Mouse (Mus musculus) embryonic facial prominence, embryonic 13.5 days (tissue): ENCODE results near the gene Tspo2. TPM values are rescaled to one million over a fixed set of nuclear protein-coding genes. Genes with fewer than 3 reads are reported as not detected.

Experiments used
- ATAC-seq: fragments of 200-750 bp; cut with Nextera tagmentation; 2 replicates; pipeline ENCODE4 v1.8.0; 2017; ENCODE audit warnings: low read depth; ENCODE audit not compliant: insufficient number of reproducible peaks, insufficient read depth, low FRiP score, low TSS enrichment
- H3K27ac ChIP-seq: fragments of 300-500 bp; sonication (generic); 2 replicates; pipeline ENCODE4 v1.5.1; 2015; ENCODE audit warnings: moderate library complexity, mild to moderate bottlenecking, inconsistent platforms
- H3K27me3 ChIP-seq: fragments of 300-500 bp; sonication (generic); 2 replicates; pipeline ENCODE4 v1.6.1; 2015; ENCODE audit warnings: mild to moderate bottlenecking, inconsistent platforms
- H3K36me3 ChIP-seq: fragments of 300-500 bp; sonication (generic); 2 replicates; pipeline ENCODE4 v1.6.1; 2015; ENCODE audit warnings: mild to moderate bottlenecking, inconsistent platforms
- H3K4me1 ChIP-seq: fragments of 300-500 bp; sonication (generic); 2 replicates; pipeline ENCODE4 v1.6.1; 2015; ENCODE audit warnings: inconsistent platforms
- H3K4me2 ChIP-seq: fragments of 300-500 bp; sonication (generic); 2 replicates; pipeline ENCODE4 v1.6.1; 2015; ENCODE audit warnings: moderate library complexity, mild to moderate bottlenecking, inconsistent platforms
- H3K4me3 ChIP-seq: fragments of 300-500 bp; sonication (generic); 2 replicates; pipeline ENCODE4 v1.5.1; 2015; ENCODE audit warnings: mild to moderate bottlenecking, inconsistent platforms
- H3K9ac ChIP-seq: fragments of 300-500 bp; sonication (generic); 2 replicates; pipeline ENCODE4 v1.6.1; 2015; ENCODE audit warnings: mild to moderate bottlenecking, inconsistent platforms
- H3K9me3 ChIP-seq: fragments of 300-500 bp; sonication (generic); 2 replicates; pipeline ENCODE4 v1.6.1; 2016; ENCODE audit warnings: inconsistent platforms
- WGBS: fragments of 180-500 bp; shearing (Covaris S2); methylation state at CpG from one replicate; pipeline ENCODE4 v1.1.7; 2015; ENCODE audit warnings: mixed read lengths; 5-methylcytosine and 5-hydroxymethylcytosine counted together
- polyA plus RNA-seq: library from polyadenylated mRNA; unstranded; fragments of >200 nt; fragmentation: Nextera tagmentation; extraction: Ambion mirVana; gene quantifications from 2 replicates; pipeline ENCODE4 v1.2.1, GENCODE M21; 2015

Tspo2 gene
- polyA plus RNA-seq, 1 experiment from 2014 or later, result 1.3 TPM

DNA sequence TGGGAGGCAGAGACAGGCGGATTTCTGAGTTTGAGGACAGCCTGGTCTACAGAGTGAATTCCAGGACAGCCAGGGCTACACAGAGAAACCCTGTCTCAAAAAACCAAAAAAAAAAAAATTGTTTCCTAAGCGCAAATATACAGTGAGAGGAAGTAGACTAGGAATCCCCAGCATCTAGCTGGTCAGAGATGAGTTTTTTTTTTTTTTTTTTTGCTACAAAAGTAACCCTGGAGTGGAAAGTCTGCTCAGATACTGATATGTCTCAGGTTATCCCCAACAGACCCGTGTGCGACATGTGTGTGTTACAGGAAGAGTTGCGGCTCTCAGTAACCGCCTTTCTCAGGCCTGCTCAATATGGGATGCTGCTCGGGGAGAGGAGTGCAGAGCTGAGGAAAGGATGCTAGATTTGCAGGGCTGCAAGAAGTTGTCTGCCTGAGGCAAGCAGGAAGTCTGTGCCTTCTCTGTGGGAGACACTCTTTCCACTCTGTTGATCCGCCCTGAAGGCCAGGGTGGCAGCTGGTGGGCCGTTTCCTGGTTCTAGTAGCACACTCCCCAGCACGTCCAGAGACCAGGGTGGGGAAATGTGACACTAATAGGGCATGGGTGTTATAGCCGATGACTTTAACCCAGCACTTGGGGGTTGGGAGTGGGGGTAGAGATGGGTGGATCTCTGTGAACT is 23.3 kb downstream of the Tspo2 start:
- H3K27me3 ChIP-seq, result no peaks in the 10 kb centered on the region
- no peaks in the 10 kb centered on the region for H3K36me3 ChIP-seq
- no peak overlapping the region for H3K4me3 ChIP-seq
- no peak for ATAC-seq
- peak overlapping the region; percentile 44 for H3K27ac ChIP-seq
- peaks cover 20% of the 10 kb centered on the region for H3K4me1 ChIP-seq
- no peak overlapping the region for H3K4me2 ChIP-seq
- H3K9me3 ChIP-seq, result no peaks in the 10 kb centered on the region
- H3K9ac ChIP-seq, result no peak overlapping the region
- 40% methylated on average over 11 of the region's 11 CpGs for WGBS

DNA sequence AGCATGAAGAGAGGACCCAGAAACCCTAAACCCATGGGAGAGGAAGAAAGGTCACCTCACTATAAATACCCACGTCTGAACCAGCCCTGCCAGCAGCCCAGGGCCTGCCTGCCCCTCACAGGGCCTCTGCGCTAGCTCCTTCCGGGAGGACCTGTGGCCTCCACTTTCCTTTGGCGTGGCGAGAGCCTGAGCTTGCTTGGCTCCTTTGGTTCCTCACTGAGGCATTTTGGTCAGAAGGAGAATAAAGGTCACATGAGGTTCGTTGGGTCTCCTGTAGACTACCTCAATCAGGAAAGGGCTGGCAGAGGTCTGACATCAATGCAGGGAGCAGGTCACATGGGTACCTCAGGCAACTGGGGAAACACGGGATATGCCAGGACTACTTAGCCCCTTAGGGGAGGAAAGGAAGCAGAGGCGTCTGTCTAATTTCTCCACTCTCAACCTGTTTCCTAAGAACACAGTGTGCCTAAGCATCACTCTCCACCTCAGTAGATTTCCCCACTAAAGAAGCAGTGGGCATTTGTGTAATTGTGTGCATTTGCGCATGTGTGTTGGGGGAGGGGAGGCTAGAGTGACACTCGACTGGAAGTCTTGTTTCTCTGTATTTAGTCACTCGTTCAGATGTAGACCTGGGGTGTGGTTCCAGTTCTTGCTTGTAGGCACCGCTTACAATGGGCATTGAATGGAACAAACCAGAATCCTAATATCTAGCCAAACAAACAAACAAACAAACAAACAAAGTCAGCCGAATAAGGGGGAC is 24.2 kb downstream of the Tspo2 start:
- H3K27ac ChIP-seq, result no peak overlapping the region; the same call in 1 of the 2 replicates
- H3K4me2 ChIP-seq, result no peak overlapping the region
- no peak for ATAC-seq
- no peaks in the 10 kb centered on the region for H3K27me3 ChIP-seq
- no peak overlapping the region for H3K4me3 ChIP-seq
- no peaks in the 10 kb centered on the region for H3K9me3 ChIP-seq
- no peak overlapping the region for H3K9ac ChIP-seq
- 45% methylated on average over 13 of the region's 13 CpGs for WGBS
- H3K4me1 ChIP-seq, result peaks cover 20% of the 10 kb centered on the region
- H3K36me3 ChIP-seq, result no peaks in the 10 kb centered on the region

DNA sequence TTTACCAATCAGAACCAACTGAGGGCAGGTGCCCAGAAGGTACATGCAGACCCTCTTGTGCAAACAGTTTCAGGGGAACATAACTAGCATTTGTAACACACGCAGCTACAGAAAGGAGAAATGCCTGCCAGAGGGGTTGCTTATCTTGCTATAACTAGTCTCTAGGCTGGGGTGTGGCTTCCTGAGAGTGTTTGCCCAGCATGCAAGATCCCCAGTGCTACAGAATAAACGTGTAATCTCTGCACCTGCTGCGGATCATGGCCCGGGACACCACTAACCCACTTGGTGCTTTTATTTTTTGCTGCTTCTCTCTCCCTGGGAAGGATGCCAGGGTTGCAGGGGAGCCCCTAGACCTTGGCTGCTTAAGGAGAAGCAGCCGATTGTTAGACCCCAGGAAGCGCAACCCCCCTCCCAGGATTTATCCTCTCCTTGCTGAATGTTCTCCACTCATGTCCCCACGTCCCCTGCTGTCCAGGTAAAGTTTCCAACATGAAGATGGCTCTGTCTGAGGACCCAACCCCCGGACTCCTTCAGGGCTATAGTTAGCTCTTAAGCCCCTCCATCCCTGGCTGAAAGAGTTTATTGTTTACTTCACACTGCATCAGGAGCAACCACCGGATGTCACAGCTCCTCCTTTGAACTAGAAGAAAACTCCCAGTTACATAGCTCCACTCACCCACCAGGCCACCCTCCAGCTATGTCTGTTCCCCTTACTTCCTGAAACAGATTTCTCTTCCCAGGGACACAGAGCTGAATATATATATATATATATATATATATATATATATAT is 25.3 kb downstream of the Tspo2 start:
- 32% methylated on average over 9 of the region's 9 CpGs for WGBS
- Histone ChIP-seq H3K36me3 (no peaks in the 10 kb centered on the region), H3K4me3 (no peak overlapping the region), H3K9me3 (no peaks in the 10 kb centered on the region), H3K27ac (no peak overlapping the region), H3K9ac (no peak overlapping the region), H3K27me3 (no peaks in the 10 kb centered on the region), H3K4me1 (peaks cover 20% of the 10 kb centered on the region), H3K4me2 (no peak overlapping the region)
- no peak for ATAC-seq

GRCm38 (mm10) chr17:48424237-48424636 is 27.1 kb downstream of the Tspo2 start:
- ATAC-seq, result no peak
- Histone ChIP-seq H3K9ac (no peak overlapping the region), H3K27me3 (no peaks in the 10 kb centered on the region), H3K36me3 (no peaks in the 10 kb centered on the region), H3K4me3 (no peak overlapping the region), H3K9me3 (no peaks in the 10 kb centered on the region), H3K4me2 (no peak overlapping the region), H3K4me1 (peaks cover 20% of the 10 kb centered on the region), H3K27ac (no peak overlapping the region)
- WGBS, result 81% methylated on average over 9 of the region's 9 CpGs

GRCm38 (mm10) chr17:48419571-48419970 is 31.8 kb downstream of the Tspo2 start:
- no peak overlapping the region for H3K9ac ChIP-seq
- no peaks in the 10 kb centered on the region for H3K4me1 ChIP-seq
- no peak overlapping the region for H3K4me3 ChIP-seq
- no peaks in the 10 kb centered on the region for H3K27me3 ChIP-seq
- peaks cover 30% of the 10 kb centered on the region for H3K36me3 ChIP-seq
- WGBS, result 66% methylated on average over 2 of the region's 2 CpGs
- ATAC-seq, result no peak
- H3K4me2 ChIP-seq, result no peak overlapping the region
- H3K27ac ChIP-seq, result no peak overlapping the region
- H3K9me3 ChIP-seq, result no peaks in the 10 kb centered on the region

- whole genome bisulfite sequencing, result 90% methylated on average over 1 of the region's 1 CpGs
- Histone ChIP-seq H3K27ac (no peak overlapping the region), H3K9ac (no peak overlapping the region), H3K9me3 (no peaks in the 10 kb centered on the region), H3K4me1 (no peaks in the 10 kb centered on the region), H3K36me3 (peaks cover 35% of the 10 kb centered on the region), H3K4me2 (no peak overlapping the region), H3K4me3 (no peak overlapping the region), H3K27me3 (no peaks in the 10 kb centered on the region)
- ATAC-seq, result no peak
Measured at GRCm38 (mm10) chr17:48418781-48419180, 32.5 kb downstream of the Tspo2 start.

- Histone ChIP-seq H3K27ac (no peak overlapping the region), H3K27me3 (no peaks in the 10 kb centered on the region), H3K9ac (no peak overlapping the region), H3K4me2 (no peak overlapping the region), H3K36me3 (peaks cover 39% of the 10 kb centered on the region), H3K9me3 (no peaks in the 10 kb centered on the region), H3K4me1 (no peaks in the 10 kb centered on the region), H3K4me3 (no peak overlapping the region)
- WGBS, result 75% methylated on average over 7 of the region's 7 CpGs
- ATAC-seq, result no peak
Measured at GRCm38 (mm10) chr17:48418174-48418573, 33.1 kb downstream of the Tspo2 start.

- H3K27ac ChIP-seq, result no peak overlapping the region
- H3K4me3 ChIP-seq, result no peak overlapping the region
- ATAC-seq, result no peak
- H3K4me2 ChIP-seq, result no peak overlapping the region
- no peaks in the 10 kb centered on the region for H3K9me3 ChIP-seq
- H3K4me1 ChIP-seq, result no peaks in the 10 kb centered on the region
- H3K36me3 ChIP-seq, result peaks cover 43% of the 10 kb centered on the region
- WGBS, result 88% methylated on average over 6 of the region's 6 CpGs
- H3K9ac ChIP-seq, result no peak overlapping the region
- no peaks in the 10 kb centered on the region for H3K27me3 ChIP-seq
Measured at GRCm38 (mm10) chr17:48417521-48417920, 33.8 kb downstream of the Tspo2 start.

- WGBS, result 88% methylated on average over 14 of the region's 14 CpGs
- Histone ChIP-seq H3K4me2 (no peak overlapping the region), H3K9ac (no peak overlapping the region), H3K36me3 (peaks cover 46% of the 10 kb centered on the region), H3K4me3 (no peak overlapping the region), H3K9me3 (no peaks in the 10 kb centered on the region), H3K27me3 (no peaks in the 10 kb centered on the region), H3K4me1 (peaks cover 6% of the 10 kb centered on the region; the same call in 1 of the 2 replicates), H3K27ac (no peak overlapping the region)
- ATAC-seq, result no peak
Measured at GRCm38 (mm10) chr17:48416425-48417195, 34.7 kb downstream of the Tspo2 start.

DNA sequence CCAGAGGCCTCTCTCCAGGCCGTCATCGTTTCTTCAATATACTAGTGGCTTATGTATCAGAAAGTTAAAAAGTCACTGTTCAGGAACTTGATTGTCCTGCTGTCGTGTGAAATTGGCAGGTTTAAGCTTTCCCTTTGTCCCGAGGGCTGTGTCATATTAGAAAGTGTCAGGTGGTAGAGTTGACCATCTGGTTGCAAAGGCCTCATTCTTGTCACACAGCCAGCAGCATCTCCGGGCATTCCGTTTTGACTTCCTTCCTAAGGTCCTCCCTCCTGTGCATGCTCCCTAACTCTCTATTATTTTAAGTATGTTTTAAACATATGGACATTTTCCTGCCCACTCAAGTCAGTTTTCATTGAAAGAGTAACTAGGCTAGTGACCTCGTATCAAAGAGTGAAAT is 35.3 kb downstream of the Tspo2 start:
- Histone ChIP-seq H3K4me3 (no peak overlapping the region), H3K4me1 (peaks cover 12% of the 10 kb centered on the region; the same call in 1 of the 2 replicates), H3K9me3 (no peaks in the 10 kb centered on the region), H3K4me2 (no peak overlapping the region), H3K36me3 (peaks cover 46% of the 10 kb centered on the region), H3K9ac (no peak overlapping the region), H3K27ac (no peak overlapping the region), H3K27me3 (no peaks in the 10 kb centered on the region)
- 81% methylated on average over 7 of the region's 7 CpGs for WGBS
- ATAC-seq, result no peak

- Histone ChIP-seq H3K4me2 (peak overlapping the region; percentile 72), H3K27ac (peak overlapping the region; percentile 100; the same call in 1 of the 2 replicates), H3K27me3 (no peaks in the 10 kb centered on the region), H3K9ac (peak overlapping the region; percentile 88), H3K4me3 (peak overlapping the region; percentile 87), H3K36me3 (peaks cover 31% of the 10 kb centered on the region), H3K9me3 (no peaks in the 10 kb centered on the region), H3K4me1 (peaks cover 27% of the 10 kb centered on the region)
- 47% methylated on average over 8 of the region's 8 CpGs for WGBS
- no peak for ATAC-seq
Measured at GRCm38 (mm10) chr17:48411241-48411640, 40.1 kb downstream of the Tspo2 start.
